Mouse (Mus musculus) liver, adult 2 months (tissue): ENCODE data around the gene Prr14l. TPM values are rescaled to one million over a fixed set of nuclear protein-coding genes. Genes with fewer than 3 reads are reported as not detected.

ENCODE experiments used
- DNase-seq: peaks from one replicate; pipeline ENCODE4 v3.0.0-alpha.2; 2011; ENCODE audit warnings: low read depth, low spot score; ENCODE audit errors: extremely low read depth
- H3K27ac ChIP-seq: fragments of 200-500 bp; replicated peaks from 2 replicates; pipeline ENCODE4 v1.5.1; 2012; ENCODE audit warnings: low read depth, mild to moderate bottlenecking, control low read depth, inconsistent platforms, low read length; ENCODE audit not compliant: insufficient read depth
- H3K27me3 ChIP-seq: fragments of 200-500 bp; 2 replicates; pipeline ENCODE4 v1.6.1; 2012; ENCODE audit warnings: mild to moderate bottlenecking, moderate library complexity, low read length, inconsistent platforms; ENCODE audit not compliant: control insufficient read depth, insufficient read depth
- H3K36me3 ChIP-seq: fragments of 200-500 bp; 2 replicates; pipeline ENCODE4 v1.6.1; 2012; ENCODE audit warnings: low read length, inconsistent platforms; ENCODE audit not compliant: control insufficient read depth, insufficient read depth
- H3K4me1 ChIP-seq: fragments of 200-500 bp; 2 replicates; pipeline ENCODE4 v1.6.1; 2011; ENCODE audit warnings: low read length; ENCODE audit not compliant: control insufficient read depth, insufficient read depth
- H3K4me3 ChIP-seq: fragments of 200-500 bp; 2 replicates; pipeline ENCODE4 v1.5.1; 2011; ENCODE audit warnings: low read depth, mild to moderate bottlenecking, control low read depth, low read length, moderate library complexity; ENCODE audit not compliant: insufficient read depth
- H3K79me2 ChIP-seq: fragments of 200-500 bp; 2 replicates; pipeline ENCODE4 v1.6.1; 2012; ENCODE audit warnings: inconsistent platforms, mild to moderate bottlenecking, low read length, moderate library complexity; ENCODE audit not compliant: control insufficient read depth, insufficient read depth
- H3K9ac ChIP-seq: fragments of 200-500 bp; 2 replicates; pipeline ENCODE4 v1.6.1; 2012; ENCODE audit warnings: low read depth, mild to moderate bottlenecking, control low read depth, inconsistent platforms, low read length
- CTCF ChIP-seq: fragments of 200-500 bp; IDR thresholded peaks from 2 replicates; pipeline ENCODE4 v1.5.1; 2011; ENCODE audit warnings: low read depth, low read length, control low read depth
- POLR2A ChIP-seq: fragments of 200-500 bp; IDR thresholded peaks from 2 replicates; pipeline ENCODE4 v1.6.1; 2011; ENCODE audit warnings: low read length, control low read depth; ENCODE audit not compliant: insufficient read depth; ENCODE audit errors: extremely low read depth
- WGBS: fragments of 180-500 bp; shearing (Covaris S2); methylation state at CpG from one replicate; pipeline ENCODE4 v1.1.7; 2018; 5-methylcytosine and 5-hydroxymethylcytosine counted together
- polyA plus RNA-seq: library from polyadenylated mRNA; depleted of rRNA; stranded (reverse); fragments of >200 nt; gene quantifications from 2 replicates; pipeline ENCODE4 v1.2.3, GENCODE M21; 2012
- total RNA-seq: library from RNA; depleted of rRNA; stranded (reverse); fragments of >200 nt; gene quantifications from 2 replicates; pipeline ENCODE4 v1.2.3, GENCODE M21; 2014

The Prr14l gene
- total and polyA plus RNA-seq, 2 experiments = 8.7 to 10.0 TPM

DNA sequence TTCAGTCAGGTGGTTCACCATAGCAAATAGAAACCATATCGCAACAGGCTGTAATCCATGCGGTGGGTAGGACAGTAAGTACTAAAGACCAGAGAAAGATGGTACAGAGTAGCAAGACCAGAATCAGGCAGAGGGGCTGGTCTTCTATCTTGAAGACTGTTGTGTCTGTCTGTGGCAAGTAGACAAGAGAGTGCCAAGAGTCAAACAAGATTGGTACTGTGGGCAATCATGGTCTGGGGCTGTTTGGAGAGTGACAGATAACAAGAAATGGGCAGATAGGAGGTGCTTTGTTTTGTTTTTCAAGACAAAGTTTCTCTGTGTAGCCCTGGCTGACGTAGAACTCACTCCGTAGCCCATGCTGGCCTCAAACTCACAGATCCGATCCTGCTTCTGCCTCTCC lies 72.5 kb downstream of the Prr14l start:
- H3K36me3 ChIP-seq = 0 out of 2 replicates have a peak, but pooled peaks cover 2% of the 10 kb centered on the region
- H3K9ac ChIP-seq = no peak overlapping the region
- TF ChIP-seq CTCF = no peak
- no peak for TF ChIP-seq POLR2A
- no peaks in the 10 kb centered on the region for H3K27me3 ChIP-seq
- no peak overlapping the region for H3K4me3 ChIP-seq
- no peak for DNase-seq
- 97% methylated on average over 5 of the region's 5 CpGs for WGBS
- peaks cover 5% of the 10 kb centered on the region; the same call in 1 of the 2 replicates for H3K4me1 ChIP-seq
- H3K27ac ChIP-seq = no peak overlapping the region
- H3K79me2 ChIP-seq = peaks cover 11% of the 10 kb centered on the region; the same call in 1 of the 2 replicates

DNA sequence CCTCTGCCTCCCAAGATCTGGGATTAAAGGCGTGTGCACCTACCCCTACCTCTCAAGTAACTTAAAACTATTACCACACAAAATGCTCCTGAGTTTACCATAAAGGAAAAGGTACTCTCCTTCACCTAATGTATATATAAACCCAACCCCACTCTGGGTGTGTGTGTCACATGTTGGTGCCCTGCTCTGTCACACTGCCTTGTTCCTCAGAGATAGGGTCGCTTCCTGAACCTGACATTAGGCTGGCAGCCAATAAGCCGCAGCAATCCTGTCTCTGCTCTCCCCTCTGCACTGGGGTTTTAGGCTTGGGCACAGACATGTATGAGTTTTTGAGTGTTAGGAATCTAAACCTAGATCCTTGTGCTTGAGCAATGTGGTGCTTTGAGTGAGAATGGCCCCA lies 75.9 kb downstream of the Prr14l start:
- Histone ChIP-seq H3K27ac (no peak overlapping the region), H3K79me2 (peaks cover 5% of the 10 kb centered on the region; the same call in 1 of the 2 replicates), H3K4me3 (no peak overlapping the region), H3K9ac (no peak overlapping the region), H3K36me3 (peaks cover 12% of the 10 kb centered on the region), H3K27me3 (no peaks in the 10 kb centered on the region), H3K4me1 (no peaks in the 10 kb centered on the region)
- DNase-seq = no peak
- TF ChIP-seq POLR2A (no peak), CTCF (no peak)
- WGBS = 81% methylated on average over 3 of the region's 3 CpGs

DNA sequence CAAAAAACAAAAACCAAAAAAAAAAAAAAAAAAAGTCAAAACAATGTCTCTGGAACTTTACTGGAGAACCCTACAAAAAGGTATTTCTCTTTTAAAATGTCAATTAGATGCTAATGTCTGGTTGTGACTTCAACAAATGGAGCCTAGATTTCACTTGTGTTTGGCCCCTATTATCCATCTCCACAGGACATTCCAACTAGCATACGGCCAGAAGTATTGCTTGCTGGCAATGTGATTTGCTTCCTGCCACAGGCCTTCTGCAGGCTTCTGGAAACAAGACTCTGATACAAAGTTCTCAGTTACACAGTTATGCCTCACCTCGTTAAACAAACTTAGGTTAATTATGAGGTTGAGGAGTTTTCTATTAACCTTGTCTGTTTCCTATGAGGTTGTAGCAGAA lies 81.7 kb downstream of the Prr14l start:
- Histone ChIP-seq H3K9ac (no peak overlapping the region), H3K4me1 (no peaks in the 10 kb centered on the region), H3K36me3 (peaks cover 21% of the 10 kb centered on the region), H3K27ac (no peak overlapping the region), H3K27me3 (no peaks in the 10 kb centered on the region), H3K79me2 (no peaks in the 10 kb centered on the region; the same call in 1 of the 2 replicates), H3K4me3 (no peak overlapping the region)
- DNase-seq = no peak
- WGBS = 88% methylated on average over 2 of the region's 2 CpGs
- TF ChIP-seq CTCF (no peak), POLR2A (no peak)

DNA sequence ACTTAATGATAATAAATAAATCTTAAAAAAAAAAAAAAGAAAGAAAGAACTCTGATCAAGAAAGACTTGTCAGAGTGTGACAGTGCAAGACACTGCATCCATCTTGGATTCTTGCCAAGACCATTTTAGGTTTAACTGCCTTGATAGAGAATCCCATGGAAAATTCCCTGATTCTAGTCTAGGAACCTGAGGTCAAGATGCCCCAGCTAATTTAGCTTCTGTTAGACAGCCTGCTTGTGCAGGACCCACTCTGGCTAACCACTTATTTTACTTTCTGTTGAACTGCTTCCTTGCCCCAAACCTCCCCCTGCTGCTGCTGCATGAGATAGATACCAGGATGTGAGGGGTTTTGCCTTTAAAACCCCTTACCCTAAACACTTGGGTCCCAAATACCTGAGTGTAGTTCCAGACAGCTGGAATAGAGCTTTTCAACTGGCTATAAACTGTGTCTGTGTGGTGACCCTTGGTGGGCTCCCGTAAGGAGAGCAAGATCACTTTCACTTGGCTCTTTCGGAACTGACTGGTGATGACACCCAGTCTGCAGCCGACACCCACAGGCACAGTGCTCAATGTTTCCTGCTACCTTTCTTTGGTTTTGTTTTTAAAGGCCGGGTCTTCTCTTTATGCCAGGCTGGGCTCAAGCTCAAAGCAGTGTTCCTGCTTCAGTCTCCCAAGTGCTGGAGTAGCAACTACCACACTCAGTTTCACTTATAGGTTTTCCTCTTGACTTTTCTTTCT lies 86.3 kb downstream of the Prr14l start:
- H3K9ac ChIP-seq = no peak overlapping the region
- H3K4me1 ChIP-seq = no peaks in the 10 kb centered on the region; the same call in 1 of the 2 replicates
- 91% methylated on average over 4 of the region's 4 CpGs for WGBS
- DNase-seq = peak; percentile 16
- peaks cover 3% of the 10 kb centered on the region; the same call in 1 of the 2 replicates for H3K79me2 ChIP-seq
- H3K27ac ChIP-seq = no peak overlapping the region
- H3K36me3 ChIP-seq = peaks cover 19% of the 10 kb centered on the region
- H3K4me3 ChIP-seq = no peak overlapping the region
- TF ChIP-seq CTCF = no peak
- TF ChIP-seq POLR2A = no peak
- no peaks in the 10 kb centered on the region for H3K27me3 ChIP-seq

DNA sequence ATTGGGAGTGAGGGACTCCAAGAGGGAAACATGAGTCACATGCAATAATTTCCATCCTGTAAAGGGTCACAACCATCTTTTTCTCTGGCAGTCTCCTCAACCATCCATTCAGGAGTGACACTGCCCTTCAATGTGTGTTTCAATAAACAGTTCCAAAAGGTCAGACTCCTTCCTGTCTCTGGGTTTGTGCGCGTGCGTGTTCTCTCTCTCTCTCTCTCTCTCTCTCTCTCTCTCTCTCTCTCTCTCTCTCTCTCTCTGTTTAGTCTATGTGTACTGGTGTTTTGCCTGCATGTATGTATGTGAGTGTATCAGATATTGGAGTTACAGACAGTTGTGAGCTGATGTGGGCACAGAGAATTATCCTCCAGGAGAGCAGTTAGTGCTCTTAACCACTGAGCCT lies 87.1 kb downstream of the Prr14l start:
- Histone ChIP-seq H3K9ac (no peak overlapping the region), H3K27ac (no peak overlapping the region), H3K4me3 (no peak overlapping the region), H3K79me2 (peaks cover 3% of the 10 kb centered on the region; the same call in 1 of the 2 replicates), H3K27me3 (no peaks in the 10 kb centered on the region), H3K4me1 (peaks cover under 1% of the 10 kb centered on the region; the same call in 1 of the 2 replicates), H3K36me3 (peaks cover 16% of the 10 kb centered on the region; the same call in 1 of the 2 replicates)
- TF ChIP-seq CTCF (no peak), POLR2A (no peak)
- DNase-seq = no peak
- 26% methylated on average over 3 of the region's 3 CpGs for WGBS
